Mouse (Mus musculus): ENCODE measurements around the gene Uck2.

Uck2 gene

DNA sequence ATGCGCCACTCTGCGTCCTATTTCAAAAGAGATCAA is at the start of gene Uck2:
Gene Uck2, minus strand, starts transcription at position 1 of the 36 bp plus-strand sequence.
- DNase-seq (ENCODE audit: low spot score), result no peak

DNA sequence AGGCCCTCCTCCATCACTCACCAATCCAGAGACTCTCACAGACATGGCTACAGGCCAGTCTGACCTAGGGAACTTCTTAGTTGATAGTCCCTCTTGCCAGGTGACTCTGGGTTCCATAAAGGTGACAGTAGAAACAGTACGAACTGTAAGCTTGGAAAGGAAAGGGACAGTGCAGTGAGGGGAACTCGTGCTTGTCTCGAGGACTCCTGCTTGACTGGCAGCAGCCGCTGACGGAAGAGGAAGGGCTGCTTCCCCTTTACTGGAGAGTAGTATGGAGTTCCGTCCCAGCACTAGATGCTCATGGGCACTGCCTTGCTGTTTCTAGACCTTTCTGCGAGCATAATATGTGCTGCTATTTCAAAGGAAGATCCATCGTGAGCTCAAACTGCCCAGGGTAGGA is 46.0 kb upstream of the Uck2 start:
- DNase-seq (ENCODE audit: low spot score), result no peak

DNA sequence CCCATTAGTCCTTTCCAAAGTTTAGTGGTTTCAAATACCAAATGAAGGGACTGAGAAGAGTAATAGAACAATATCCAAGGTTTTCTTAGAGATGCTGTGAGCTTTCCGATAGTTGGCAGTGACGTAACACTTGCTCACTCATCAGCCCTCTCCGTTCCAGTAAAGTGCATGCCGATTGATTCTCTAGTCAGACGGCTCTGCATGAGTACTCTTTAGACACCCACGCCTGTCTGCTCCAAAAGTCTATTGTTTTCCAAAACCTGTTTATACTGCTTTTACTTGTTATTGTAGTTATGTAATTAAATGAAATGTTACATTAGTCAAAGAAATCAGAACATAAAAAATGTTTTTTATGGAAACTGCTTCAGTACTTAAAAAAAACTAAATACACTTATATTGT is 43.7 kb upstream of the Uck2 start:
- no peak for DNase-seq (ENCODE audit: low spot score)

DNA sequence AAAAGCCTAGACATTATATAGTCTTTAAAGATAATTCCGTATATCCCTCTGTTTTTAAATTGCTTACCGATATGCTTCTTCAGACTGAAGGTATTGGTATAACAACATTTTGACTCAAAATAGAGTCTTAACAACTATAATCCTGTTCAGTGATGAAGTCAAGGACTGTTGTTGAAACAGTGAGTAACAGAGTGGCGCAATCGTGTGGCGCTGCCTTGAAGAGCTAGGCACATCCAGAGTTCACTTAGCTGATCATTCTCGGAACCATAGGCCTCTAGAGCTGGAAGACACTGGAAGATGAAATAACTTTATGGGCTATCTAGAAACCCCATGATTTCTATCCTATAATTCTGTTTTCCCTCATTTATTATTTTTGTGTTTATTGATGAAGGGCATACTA is 36.6 kb upstream of the Uck2 start:
- no peak for DNase-seq (ENCODE audit: low spot score)

DNA sequence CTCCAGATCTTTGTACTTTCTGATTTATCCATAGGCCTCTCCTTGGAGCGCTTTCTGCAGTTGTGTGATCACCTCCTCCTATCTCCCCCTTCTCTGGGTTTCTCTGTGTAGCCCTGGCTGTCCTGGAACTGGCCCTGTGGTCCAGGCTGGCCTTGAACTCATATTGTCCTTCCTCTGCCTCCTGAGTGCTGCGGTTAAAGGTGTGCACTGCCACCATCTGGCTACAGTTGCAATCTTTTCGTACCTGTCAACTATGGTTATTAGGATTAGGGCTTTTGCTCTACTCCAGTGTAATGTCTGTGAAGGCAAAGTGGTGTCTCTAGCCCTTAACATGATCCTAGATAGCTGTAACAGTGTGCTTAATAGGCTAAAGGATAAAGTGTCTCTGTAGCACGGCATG is 28.1 kb upstream of the Uck2 start:
- no peak for DNase-seq (ENCODE audit: low spot score)

DNA sequence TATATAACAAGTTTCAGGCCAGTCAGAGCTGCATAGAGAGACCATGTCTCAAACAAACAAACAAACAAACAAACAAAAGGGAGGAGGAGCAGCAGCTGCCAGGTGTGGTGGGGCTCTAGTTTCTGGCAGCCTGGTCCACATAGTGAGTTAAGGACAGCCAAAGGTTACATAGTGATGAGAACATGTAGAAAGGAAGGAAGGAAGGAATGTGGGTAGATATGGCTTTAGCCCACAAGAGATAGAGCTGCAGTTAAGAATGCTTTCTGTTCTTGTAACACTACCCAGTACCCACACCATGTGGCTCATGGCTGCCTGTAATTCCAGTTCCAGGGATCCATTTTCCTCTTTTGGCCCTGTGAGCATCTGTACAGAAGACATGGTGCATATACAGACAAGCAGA is 27.2 kb upstream of the Uck2 start:
- DNase-seq (ENCODE audit: low spot score), result no peak

DNA sequence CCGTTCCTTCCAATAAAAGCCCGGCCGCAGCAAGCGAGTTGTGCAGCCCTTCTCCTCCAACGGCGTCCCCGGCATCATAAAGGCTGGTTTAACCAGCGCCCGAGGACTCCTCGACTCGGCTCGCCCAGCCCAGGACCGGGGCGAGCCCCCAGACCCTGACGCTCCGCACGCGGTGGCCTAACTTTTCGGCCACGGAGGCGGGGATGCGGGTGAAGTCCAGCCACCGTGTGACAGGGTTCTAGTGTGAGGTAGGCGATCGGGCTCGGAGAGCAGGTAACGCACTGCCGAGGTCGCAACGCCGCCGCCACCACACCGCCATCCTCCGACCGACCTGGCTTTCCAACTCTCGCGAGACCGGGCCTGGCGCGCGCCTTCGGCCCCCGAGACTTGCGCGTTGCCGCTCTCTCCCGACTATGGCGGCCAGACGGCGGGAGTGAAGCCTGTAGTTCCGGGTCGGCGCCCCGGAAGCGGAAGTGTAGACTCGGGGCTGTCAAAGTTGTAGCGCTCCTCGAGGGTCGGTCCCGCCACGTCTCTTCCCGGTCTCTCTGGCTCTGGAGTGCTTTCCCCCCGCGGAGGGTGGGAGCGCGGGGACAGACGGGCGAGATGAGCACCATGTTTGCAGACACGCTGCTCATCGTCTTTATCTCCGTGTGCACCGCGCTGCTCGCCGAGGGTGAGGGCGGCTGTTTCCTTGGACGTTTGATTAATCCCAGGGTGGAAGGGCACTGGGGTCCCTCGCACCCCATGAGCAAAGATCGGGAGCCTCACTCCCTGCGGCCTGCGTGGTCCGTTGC is 23.3 kb upstream of the Uck2 start, which contains the start of gene Tmco1:
Gene Tmco1, plus strand, starts transcription at position 118 of the 794 bp plus-strand sequence.
- peak; percentile 99 for DNase-seq (ENCODE audit: low spot score)

DNA sequence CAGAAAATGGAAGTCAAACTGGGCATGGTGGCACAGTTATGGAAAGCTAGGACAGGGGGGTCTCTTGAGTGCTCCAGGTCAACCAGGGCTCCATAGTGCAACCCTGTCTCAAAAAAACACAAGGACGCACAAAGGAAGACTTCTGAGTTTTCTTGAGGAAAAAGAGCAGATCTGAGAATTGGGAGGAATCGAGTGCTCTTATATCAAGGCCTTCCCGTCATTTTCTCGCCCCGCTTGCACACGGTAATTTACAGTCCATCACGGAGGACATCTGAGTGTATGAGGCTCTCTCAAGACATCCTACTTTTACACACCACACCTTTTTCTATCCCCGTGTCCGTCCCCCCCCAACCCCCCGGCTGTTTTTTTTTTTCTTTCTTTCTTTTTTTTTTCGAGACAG is 22.6 kb upstream of the Uck2 start:
- DNase-seq (ENCODE audit: low spot score), result peak; percentile 34

DNA sequence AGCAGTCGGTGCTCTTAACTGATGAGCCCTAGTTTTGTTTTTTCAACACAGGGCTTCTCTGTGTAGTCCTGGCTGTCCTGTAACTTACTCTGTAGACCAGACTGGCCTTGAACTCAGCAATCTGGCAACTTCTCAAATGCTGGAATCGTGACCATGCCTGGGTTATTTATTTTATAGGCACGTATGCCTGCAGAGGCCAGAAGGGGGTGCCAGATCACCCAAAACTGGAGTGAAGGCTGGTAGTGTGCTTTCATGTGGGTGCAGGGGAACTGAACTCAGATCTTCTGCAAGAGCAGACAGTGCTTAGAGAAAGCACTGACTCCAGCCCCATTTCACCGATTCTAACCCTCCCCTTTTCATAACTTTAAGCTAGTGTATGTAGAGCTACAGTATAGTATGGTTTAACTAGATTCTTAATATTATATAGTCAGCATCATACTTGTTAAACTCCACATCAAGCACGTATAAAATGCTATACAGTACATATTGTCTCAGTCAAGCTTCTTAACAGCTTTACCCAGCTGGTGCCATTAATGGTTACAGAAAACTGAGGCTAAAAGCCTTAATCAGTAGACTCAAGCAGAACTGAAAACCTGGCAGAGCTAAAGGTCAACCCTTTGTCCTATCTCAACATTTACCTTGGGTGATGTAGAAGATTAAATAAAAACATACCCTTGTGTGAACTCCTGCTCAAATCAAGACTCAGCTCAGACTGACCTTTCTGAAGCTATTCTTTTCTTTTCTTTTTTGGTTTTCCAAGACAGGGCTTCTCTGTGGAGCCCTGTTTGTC is 21.5 kb upstream of the Uck2 start:
- DNase-seq (ENCODE audit: low spot score), result peak; percentile 52

DNA sequence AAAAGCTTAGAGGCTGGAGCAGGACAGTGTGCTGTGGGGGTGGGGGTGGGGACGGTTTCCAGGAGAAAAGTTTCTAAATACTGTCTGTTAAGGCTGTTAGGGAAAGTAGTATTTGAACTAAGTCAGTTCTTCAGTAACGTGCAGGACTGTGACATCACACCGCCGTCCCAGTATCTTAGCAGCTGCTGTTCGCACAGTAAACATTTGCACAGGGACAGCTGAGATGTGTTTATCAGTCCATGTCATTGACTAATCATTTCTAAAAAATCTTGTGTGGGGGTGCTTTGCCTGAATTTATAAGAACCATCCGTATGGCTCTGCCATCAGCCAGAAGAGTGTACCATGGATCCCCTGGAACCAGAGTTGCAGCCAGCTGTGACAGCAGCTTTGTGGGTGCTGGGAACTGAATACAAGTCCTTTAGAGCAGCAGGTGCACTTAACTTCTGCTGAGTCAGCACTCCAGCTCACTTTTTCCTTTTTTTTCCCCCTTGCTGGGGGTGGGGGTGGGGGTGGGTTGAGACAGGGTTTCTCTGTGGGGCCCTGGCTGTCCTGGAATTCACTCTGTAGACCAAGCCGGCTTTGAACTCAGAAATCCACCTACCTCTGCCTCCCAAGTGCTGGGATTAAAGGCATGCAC is 20.5 kb upstream of the Uck2 start:
- no peak for DNase-seq (ENCODE audit: low spot score)

DNA sequence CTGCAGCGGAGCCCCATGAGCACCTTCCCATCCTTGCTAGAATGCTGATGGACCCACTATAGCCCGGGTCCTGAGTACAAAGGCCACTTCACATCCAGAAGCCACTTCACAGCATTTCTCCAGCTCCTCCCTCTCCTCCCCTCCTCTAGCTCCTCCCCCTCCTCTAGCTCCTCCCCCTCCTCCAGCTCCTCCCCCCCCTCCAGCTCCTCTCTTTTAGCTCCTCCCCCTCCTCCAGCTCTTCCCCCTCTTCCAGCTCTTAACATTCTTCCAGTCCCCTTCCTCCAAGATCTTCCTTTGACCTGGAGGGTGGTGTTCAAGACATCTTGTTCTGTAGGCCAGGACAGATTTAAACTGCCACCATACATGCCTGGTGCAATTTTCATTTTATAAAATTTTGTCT is 15.0 kb upstream of the Uck2 start:
- no peak for DNase-seq (ENCODE audit: low spot score)

DNA sequence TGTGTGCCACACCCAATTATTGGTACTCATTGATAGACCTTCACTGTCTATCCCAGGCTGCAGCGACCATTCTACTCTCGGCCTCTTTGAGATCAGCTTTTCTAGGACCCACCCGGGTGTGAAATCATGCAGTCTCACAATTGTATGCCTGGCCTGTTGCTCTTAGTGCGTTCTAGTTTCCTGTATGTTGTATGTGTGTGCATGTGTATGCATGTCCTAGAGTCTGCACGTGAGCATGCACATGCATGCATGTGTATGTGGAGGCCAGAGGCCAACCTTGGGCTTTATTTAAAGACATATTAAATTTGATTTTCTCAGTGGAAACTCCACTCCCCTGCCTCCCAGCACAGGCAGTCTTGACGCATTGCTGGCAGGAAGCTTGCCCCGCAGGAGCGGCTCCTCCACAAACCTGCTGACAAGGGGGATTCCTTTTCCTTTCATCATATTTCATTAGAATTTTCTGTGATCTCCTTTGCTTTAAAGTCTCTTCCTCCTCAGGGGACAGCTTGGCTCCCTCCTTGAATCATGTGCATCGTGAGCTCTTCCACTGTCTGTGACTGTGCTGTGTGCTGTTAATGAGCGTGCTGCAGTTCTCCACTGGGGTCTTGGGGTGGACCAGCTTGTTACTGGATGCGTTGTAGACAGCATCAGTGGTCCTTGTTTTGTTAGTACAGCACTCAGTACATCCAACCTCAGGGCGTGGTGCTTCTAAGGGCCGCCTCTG is 10.7 kb upstream of the Uck2 start:
- DNase-seq (ENCODE audit: low spot score), result no peak

DNA sequence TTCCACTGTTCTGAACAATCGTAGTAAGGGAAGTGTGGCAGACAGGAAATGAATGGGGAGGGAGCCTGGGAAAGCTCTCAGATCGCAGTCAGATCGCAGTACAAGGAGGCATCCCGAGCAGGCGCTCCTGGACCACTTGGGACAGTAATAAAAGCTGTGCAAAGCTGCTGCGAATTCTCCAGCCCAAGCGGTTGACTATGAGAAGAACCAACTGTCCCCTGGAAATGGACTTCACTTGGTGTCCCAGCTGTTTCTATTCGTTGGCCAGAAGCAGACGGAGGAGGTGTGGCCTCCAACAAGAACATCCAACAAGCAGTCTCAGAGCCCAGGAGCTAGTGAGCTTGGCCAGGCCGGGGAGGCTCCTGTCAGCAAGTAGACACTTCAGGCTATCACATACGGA is 7.3 kb upstream of the Uck2 start:
- DNase-seq (ENCODE audit: low spot score), result peak; percentile 75

DNA sequence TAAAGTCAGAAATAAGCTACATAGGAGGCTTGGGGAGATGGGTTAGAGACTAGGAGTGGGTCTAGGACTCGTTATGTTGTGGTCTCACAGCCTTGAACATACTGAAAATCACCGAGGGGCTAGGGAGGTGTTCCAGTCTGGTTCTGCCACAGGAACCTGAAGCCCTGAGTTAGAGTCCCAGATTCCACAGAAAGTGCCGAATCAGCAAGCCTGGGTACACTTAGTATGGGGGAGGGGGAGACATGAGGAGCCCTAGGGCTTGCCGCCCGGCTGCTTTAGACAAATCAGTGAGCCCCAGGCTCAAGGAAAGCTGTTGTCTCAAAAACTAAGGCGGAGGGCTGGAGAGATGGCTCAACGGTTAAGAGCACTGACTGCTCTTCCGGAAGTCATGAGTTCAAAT is 6.5 kb upstream of the Uck2 start:
- no peak for DNase-seq (ENCODE audit: low spot score)

DNA sequence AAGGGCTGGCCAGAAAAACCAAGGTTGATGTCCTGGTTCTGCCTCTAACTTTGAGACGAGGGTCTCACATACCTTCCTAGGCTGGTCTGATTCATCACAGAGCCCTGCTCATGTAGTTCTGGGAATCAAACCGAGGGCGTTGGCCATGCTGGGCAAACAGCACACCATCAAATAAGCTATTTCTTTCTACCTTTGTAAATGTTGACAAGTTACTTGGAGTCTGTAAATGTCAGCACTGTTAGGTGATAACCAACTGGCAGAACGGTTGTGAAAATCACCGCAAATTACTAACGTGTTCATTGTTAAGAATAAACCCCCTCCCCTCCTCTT is 5.1 kb upstream of the Uck2 start:
- DNase-seq (ENCODE audit: low spot score), result no peak

DNA sequence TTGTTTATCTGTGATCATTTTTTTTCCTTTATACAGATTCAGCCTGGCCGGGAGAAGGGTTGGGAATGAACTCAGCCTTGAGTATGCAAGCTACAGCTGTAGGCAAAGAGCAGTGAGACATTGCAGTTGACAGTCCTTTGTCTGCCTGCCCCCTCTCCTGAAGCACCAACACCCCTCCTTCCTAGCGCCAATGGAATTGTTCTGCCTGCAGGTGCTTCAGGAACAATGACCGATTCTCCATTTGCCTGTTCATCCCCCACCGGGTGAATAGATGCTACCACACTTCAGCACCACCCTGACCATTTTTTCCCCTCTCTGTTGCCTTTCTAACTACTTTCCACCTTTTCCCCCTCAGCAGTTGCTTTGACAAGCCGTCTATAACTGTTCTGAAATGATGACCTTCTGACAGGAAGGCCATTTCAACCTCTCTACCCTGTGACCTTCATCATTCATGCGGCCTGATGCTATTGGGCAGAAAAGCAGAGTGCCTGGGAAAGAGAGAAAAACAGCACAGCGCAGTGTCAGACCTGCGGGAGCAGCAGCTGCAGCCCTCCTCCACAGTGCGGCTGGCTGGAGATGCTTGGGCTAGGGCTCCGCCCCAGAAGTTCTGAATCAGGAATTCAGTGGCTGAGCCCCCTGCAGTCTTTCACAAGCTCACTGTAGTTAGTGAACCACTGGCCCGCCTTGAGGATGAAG is 4.6 kb upstream of the Uck2 start:
- peak; percentile 56 for DNase-seq (ENCODE audit: low spot score)

DNA sequence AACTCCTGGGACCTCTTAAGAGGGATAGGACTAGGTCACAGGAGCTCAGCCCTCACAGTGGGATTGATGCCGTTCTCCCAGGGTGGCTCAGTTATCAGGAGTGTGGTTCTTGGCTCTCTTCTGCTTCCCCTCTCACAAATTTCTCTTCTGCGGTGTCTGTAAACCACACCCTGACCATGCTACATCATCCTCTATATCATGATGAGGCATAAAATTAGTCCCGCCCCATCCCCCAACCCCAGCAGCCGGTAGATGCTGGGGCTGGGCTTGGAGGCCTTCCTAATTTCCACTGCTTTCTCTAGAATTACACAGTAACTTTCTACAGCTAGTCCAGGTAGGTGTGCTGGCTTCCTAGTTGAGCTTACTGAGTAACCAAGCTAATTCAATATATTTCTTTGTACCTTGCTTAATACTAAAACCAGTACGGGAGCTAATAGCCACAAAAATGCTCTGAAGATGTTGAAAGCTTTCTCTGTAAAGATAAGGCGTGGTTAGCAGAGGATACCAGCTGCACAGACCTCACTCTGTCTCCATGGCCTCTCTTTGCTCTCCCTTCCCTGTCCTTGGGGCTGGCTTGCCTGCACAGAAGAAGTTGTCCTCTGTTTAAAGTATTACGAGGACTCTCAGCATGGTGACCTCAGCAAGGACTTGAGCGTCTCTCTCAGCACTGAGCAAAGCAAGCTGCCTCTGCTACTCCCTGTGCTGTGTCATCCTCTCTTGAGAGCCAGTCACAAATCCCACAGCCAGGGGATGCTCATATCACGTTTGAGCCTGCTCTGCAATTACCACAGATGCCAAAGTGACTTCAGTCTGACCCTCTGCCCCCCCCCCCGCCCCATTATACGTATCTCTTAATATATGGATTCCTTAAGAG is 3.8 kb upstream of the Uck2 start:
- peak; percentile 75 for DNase-seq (ENCODE audit: low spot score)

DNA sequence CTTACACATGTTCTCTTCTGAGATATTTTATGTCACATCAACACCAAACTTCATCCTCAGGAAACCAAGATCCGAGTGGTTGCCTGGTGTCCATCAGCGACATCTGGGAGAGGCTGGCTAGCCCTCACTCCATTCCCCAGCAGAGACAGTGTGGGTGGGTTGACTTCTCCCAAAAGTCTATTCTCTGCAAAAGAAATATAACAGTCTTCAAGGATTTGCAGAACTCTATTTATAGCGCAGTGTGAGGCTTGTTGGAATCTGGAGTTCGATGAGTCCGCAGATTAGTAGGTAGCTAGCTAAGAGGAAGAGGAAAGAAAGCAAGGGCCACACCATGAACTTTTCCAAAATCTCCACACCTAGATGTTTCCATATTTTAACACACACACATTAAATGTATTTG is 2.0 kb upstream of the Uck2 start:
- DNase-seq (ENCODE audit: low spot score), result no peak

DNA sequence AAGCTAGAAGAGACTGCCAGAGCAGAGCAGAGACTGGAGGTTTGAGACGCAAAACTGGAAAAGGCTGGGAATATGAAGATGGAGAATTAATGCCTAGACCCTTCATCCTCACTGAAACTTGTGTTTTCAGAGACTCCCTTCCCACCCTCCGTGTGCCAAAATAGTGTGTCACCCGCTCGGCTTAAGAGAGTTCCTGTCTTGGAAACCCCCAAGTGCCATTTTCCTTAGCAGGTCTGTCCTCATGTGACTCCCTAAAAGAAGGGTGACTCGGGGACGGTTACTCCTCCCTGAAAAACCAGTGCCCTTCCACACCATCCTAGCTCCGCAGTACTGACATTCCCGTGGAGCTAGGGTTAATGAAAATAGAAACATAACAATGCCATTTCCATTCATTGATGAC is 236 bp upstream of the Uck2 start:
- DNase-seq (ENCODE audit: low spot score), result no peak

DNA sequence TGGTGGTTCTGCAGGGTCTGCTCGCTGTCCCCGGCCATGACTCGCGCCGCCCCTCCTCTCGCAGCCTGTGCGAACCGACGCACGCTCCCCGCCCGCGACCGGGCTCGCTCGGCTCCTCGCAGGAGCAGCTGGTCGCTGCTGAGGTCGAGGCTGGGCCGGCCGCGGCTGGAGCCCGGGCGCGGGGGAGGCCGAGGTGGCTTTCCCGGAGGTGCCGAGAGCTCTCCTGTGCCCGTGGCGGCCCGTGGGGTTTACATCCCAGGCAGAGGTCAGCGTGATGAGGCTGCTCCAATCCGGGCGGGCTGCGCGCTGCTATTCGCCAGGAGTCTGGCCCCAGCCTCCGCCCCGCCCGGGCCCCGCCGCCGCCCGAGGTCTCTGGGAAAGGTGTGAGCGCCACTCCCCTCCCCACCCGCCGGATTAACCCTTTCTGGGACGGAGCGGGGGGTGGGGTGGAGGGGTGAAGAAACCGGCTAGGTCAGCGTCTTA is 242 bp downstream of the Uck2 start:
- DNase-seq (ENCODE audit: low spot score), result peak; percentile 95

DNA sequence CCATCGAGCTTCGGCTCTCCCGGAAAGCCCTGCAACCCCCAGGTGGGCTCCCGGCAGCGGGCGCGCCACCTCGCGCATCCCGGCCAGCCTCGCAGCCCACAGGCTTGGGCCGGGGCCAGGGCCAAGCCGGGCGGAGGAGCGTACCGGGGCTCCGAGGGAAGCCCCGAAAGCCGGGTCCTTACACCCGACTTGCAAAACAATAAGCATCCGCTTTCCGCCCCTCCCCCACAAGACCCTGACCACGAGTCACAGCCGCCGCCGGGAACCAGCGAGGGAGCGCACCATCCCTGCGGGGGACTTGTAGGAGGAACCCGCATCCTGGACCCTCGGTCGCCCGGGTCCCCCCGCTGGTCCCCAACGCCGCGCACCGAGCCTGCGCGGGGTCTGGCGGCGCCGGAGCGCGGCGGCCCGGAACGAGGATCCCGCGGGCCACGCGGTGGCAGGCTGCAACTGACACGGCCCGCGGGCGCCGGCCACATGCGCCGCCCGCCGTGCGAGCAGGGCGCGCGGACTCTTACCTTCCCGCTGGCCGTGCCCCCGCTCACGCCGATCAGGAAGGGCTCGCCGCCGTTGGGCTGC is 773 bp downstream of the Uck2 start:
- DNase-seq (ENCODE audit: low spot score), result peak; percentile 79

Data from MN1 (cell line).